Mouse (Mus musculus) heart, postnatal 0 days (tissue): ENCODE measurements around the gene Tmcc1. TPM values are rescaled to one million over a fixed set of nuclear protein-coding genes. Genes with fewer than 3 reads are reported as not detected.

Source experiments
- ATAC-seq: fragments of 200-750 bp; cut with Nextera tagmentation; 2 replicates; pipeline ENCODE4 v1.8.0; 2017; ENCODE audit warnings: low read depth, moderate number of reproducible peaks, moderate library complexity; ENCODE audit not compliant: insufficient read depth
- DNase-seq: peaks from one replicate; pipeline ENCODE4 v3.0.0-alpha.2; 2016; ENCODE audit warnings: low spot score
- H3K27ac ChIP-seq: fragments of 300-500 bp; sonication (generic); 2 replicates; pipeline ENCODE4 v1.5.1; 2014; ENCODE audit warnings: low read depth, mild to moderate bottlenecking
- H3K27me3 ChIP-seq: fragments of 300-500 bp; sonication (generic); 2 replicates; pipeline ENCODE4 v1.6.1; 2014; ENCODE audit warnings: low read length, mixed read lengths; ENCODE audit not compliant: control insufficient read depth, insufficient read depth
- H3K36me3 ChIP-seq: fragments of 300-500 bp; sonication (generic); replicated peaks from 2 replicates; pipeline ENCODE4 v1.6.1; 2014; ENCODE audit warnings: low read length, mixed read lengths; ENCODE audit not compliant: control insufficient read depth, insufficient read depth
- H3K4me1 ChIP-seq: fragments of 300-500 bp; sonication (generic); 2 replicates; pipeline ENCODE4 v1.6.1; 2014; ENCODE audit warnings: antibody characterized with exemption; ENCODE audit not compliant: control insufficient read depth, insufficient read depth
- H3K4me2 ChIP-seq: fragments of 300-500 bp; sonication (generic); 2 replicates; pipeline ENCODE4 v1.6.1; 2014; ENCODE audit warnings: low read depth, mild to moderate bottlenecking, low read length, moderate library complexity
- H3K4me3 ChIP-seq: fragments of 300-500 bp; sonication (generic); 2 replicates; pipeline ENCODE4 v1.5.1; 2014; ENCODE audit warnings: low read depth, low read length
- H3K9ac ChIP-seq: fragments of 300-500 bp; sonication (generic); replicated peaks from 2 replicates; pipeline ENCODE4 v1.6.1; 2014; ENCODE audit warnings: low read depth, low read length, mixed read lengths
- H3K9me3 ChIP-seq: fragments of 300-500 bp; sonication (generic); replicated peaks from 2 replicates; pipeline ENCODE4 v1.6.1; 2016; ENCODE audit warnings: low read length; ENCODE audit not compliant: control insufficient read depth
- CTCF ChIP-seq: IDR thresholded peaks from 2 replicates; pipeline ENCODE4 v1.5.1; 2016; ENCODE audit warnings: antibody characterized with exemption, control low read depth, low read depth
- EP300 ChIP-seq: IDR thresholded peaks from 2 replicates; pipeline ENCODE4 v1.6.1; 2016; ENCODE audit warnings: antibody characterized with exemption, low read depth
- WGBS: fragments of 180-500 bp; shearing (Covaris S2); extraction: QIAGEN DNeasy Blood & Tissue Kit; methylation state at CpG from one replicate; pipeline ENCODE4 v1.1.7; 2014; 5-methylcytosine and 5-hydroxymethylcytosine counted together
- polyA plus RNA-seq: library from polyadenylated mRNA; unstranded; fragments of >200 nt; fragmentation: Nextera tagmentation; extraction: Ambion mirVana; gene quantifications from 2 replicates; pipeline ENCODE4 v1.2.1, GENCODE M21; 2015
- total RNA-seq: library from RNA; depleted of rRNA; stranded (reverse); fragments of >200 nt; gene quantifications from 2 replicates; pipeline ENCODE4 v1.2.3, GENCODE M21; 2014; ENCODE audit warnings: low replicate concordance; rRNA removed

The Tmcc1 gene
- total and polyA plus RNA-seq, 2 experiments from 2014 or later, result 6.9 to 21.1 TPM

DNA sequence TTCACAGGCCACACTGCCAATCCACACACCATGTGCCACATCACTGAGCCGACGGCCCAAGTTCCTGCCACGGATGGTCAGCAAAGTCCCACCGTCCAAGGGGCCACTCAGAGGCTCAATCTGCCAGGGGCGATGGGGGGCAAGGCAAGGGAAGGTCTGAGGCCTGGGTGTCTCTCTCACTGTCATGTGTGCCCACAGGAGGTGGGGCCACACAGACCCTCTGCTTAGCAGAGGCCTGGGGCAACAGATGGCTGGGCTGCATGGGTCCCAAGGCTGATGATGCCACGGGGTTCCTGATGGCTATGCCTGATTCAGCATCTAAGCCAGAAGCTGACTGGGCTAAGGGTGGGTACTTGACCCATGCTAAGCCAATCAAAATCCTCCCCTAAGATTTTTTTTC is 224.6 kb downstream of the Tmcc1 start:
- H3K4me2 ChIP-seq, result no peak overlapping the region
- peaks cover 41% of the 10 kb centered on the region for H3K36me3 ChIP-seq
- 84% methylated on average over 6 of the region's 6 CpGs for whole genome bisulfite sequencing
- no peak overlapping the region for H3K4me3 ChIP-seq
- H3K9me3 ChIP-seq, result no peaks in the 10 kb centered on the region
- no peak for ATAC-seq
- peaks cover 14% of the 10 kb centered on the region for H3K4me1 ChIP-seq
- no peak for DNase-seq
- TF ChIP-seq CTCF (no peak), EP300 (no peak)
- no peak overlapping the region for H3K9ac ChIP-seq
- no peaks in the 10 kb centered on the region for H3K27me3 ChIP-seq
- H3K27ac ChIP-seq, result no peak overlapping the region

Other genes starting within 250 kb of the Tmcc1 start
- not detected in 2 replicates for gene H1foo, start 248.5 kb downstream of the Tmcc1 start, total RNA-seq
- gene H1foo, start 248.5 kb downstream of the Tmcc1 start, polyA plus RNA-seq, result not detected in 2 replicates
- gene Plxnd1, start 198.5 kb downstream of the Tmcc1 start, total RNA-seq, result 82.4 and 166 TPM in 2 replicates
- 28.1 and 37.7 TPM in 2 replicates for gene Plxnd1, start 198.5 kb downstream of the Tmcc1 start, polyA plus RNA-seq
- gene Washc2, start 14.6 kb upstream of the Tmcc1 start, total RNA-seq, result 57.1 and 96.8 TPM in 2 replicates
- 26.2 and 30.3 TPM in 2 replicates for gene Washc2, start 14.6 kb upstream of the Tmcc1 start, polyA plus RNA-seq
- gene Zfand4, start 70.7 kb upstream of the Tmcc1 start, total RNA-seq, result 1.0 and 4.6 TPM in 2 replicates
- gene Zfand4, start 70.7 kb upstream of the Tmcc1 start, polyA plus RNA-seq, result 2.0 and 2.1 TPM in 2 replicates
- gene March8, start 144.5 kb upstream of the Tmcc1 start, total RNA-seq, result 47.7 and 73.6 TPM in 2 replicates
- 17.3 and 17.8 TPM in 2 replicates for gene March8, start 144.5 kb upstream of the Tmcc1 start, polyA plus RNA-seq